Mouse (Mus musculus): Measurements from ENCODE around the gene Gnat2. TPM values are rescaled to one million over a fixed set of nuclear protein-coding genes. Genes with fewer than 3 reads are reported as not detected.

Gnat2 gene
- polyA plus RNA-seq, 1 experiment = 0.40 TPM

DNA sequence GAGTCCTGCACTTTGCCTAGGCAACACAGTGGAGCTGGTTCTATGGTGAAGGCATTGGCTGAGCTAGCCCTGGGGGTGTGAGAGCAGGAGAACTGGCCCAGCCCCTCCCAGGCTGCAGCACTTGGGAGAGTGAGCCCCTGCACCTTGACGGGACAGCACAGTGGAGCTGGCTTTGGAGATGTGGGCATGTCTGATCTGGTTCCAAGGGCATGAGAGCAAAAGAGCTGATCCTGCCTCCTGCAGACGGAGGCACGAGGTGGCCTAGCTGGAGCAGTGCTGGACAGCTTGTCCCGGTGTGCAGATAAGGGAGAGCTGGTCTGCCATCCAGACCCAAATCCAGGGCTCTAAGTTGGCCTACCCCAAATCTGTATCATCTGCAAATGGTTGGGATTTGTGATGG is 27.9 kb upstream of the Gnat2 start:
- no peaks in the 10 kb centered on the region; the same call in 1 of the 2 replicates for H3K4me1 ChIP-seq (ENCODE audit: control insufficient read depth, insufficient read depth, low read length)
- H3K27ac ChIP-seq (ENCODE audit: control insufficient read depth, insufficient read depth, low read depth, low read length) = 0 out of 2 replicates have a peak overlapping the region, but pooled peaks have one; percentile 0
- H3K36me3 ChIP-seq (ENCODE audit: control insufficient read depth, insufficient read depth, low read length) = no peaks in the 10 kb centered on the region
- no peaks in the 10 kb centered on the region for H3K27me3 ChIP-seq (ENCODE audit: control insufficient read depth, insufficient read depth, low read length)
- no peak overlapping the region for H3K4me3 ChIP-seq (ENCODE audit: control insufficient read depth, low read depth, low read length)
- TF ChIP-seq POLR2A (IDR thresholded peaks at IDR 0.05; ENCODE audit: control insufficient read depth, low read depth, low read length) (no peak), CTCF (IDR thresholded peaks at IDR 0.05; ENCODE audit: control insufficient read depth, insufficient read depth, insufficient replicate concordance, low read depth, low read length) (no peak)

DNA sequence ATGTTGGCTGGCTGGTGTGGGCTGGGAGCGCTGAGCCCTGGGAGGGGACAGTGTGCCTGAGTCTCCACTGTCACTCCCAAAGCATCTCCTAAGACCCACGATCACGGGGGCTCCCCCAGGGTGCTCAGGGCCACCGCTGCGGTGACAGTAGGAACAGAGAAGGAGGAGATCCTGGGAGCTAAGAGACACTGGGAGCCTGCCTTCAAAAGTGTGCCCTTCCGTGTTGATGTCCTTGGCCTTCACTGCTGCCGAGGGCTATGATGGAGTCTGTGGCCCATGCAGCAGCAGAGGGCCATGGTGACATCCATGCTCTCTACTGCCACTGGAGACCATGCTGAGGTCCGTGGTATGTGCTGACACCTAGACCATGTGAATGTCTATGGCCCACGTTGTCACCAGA is 27.0 kb upstream of the Gnat2 start:
- Histone ChIP-seq H3K27me3 (ENCODE audit: control insufficient read depth, insufficient read depth, low read length) (no peaks in the 10 kb centered on the region), H3K36me3 (ENCODE audit: control insufficient read depth, insufficient read depth, low read length) (no peaks in the 10 kb centered on the region), H3K27ac (ENCODE audit: control insufficient read depth, insufficient read depth, low read depth, low read length) (no peak overlapping the region), H3K4me3 (ENCODE audit: control insufficient read depth, low read depth, low read length) (no peak overlapping the region), H3K4me1 (ENCODE audit: control insufficient read depth, insufficient read depth, low read length) (no peaks in the 10 kb centered on the region; the same call in 1 of the 2 replicates)
- TF ChIP-seq CTCF (IDR thresholded peaks at IDR 0.05; ENCODE audit: control insufficient read depth, insufficient read depth, insufficient replicate concordance, low read depth, low read length) (no peak), POLR2A (IDR thresholded peaks at IDR 0.05; ENCODE audit: control insufficient read depth, low read depth, low read length) (no peak)

DNA sequence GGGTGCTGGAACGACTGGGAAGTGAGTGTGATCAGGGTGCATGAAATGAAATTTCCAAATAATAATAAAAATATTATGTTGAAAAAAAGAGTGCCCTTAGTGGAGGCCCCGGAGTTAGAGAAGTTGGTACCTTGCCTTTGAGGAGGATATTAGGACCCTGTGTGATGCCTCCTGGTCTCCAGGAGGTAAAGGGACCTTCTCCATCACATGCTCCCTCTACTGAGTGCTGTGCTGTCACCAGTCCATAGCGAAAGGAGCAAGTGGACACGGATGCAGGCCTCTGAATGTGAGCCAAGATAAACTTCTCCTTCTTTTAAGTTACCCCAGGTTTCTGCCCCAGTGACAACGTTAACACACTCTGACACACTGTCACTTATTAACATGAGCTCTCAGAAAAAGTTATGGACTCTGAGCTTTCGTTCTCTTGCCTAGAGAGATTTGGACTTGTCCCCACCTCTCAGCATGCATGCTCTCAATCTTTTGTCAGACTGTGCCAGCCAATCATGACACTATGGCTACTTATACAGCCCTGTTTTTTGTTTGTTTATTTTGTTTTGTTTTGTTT is 25.1 kb upstream of the Gnat2 start:
- no peaks in the 10 kb centered on the region for H3K27me3 ChIP-seq (ENCODE audit: control insufficient read depth, insufficient read depth, low read length)
- H3K4me3 ChIP-seq (ENCODE audit: control insufficient read depth, low read depth, low read length) = no peak overlapping the region
- no peak overlapping the region for H3K27ac ChIP-seq (ENCODE audit: control insufficient read depth, insufficient read depth, low read depth, low read length)
- no peak for TF ChIP-seq CTCF (IDR thresholded peaks at IDR 0.05; ENCODE audit: control insufficient read depth, insufficient read depth, insufficient replicate concordance, low read depth, low read length)
- no peak for TF ChIP-seq POLR2A (IDR thresholded peaks at IDR 0.05; ENCODE audit: control insufficient read depth, low read depth, low read length)
- no peaks in the 10 kb centered on the region for H3K36me3 ChIP-seq (ENCODE audit: control insufficient read depth, insufficient read depth, low read length)
- H3K4me1 ChIP-seq (ENCODE audit: control insufficient read depth, insufficient read depth, low read length) = no peaks in the 10 kb centered on the region; the same call in 1 of the 2 replicates

DNA sequence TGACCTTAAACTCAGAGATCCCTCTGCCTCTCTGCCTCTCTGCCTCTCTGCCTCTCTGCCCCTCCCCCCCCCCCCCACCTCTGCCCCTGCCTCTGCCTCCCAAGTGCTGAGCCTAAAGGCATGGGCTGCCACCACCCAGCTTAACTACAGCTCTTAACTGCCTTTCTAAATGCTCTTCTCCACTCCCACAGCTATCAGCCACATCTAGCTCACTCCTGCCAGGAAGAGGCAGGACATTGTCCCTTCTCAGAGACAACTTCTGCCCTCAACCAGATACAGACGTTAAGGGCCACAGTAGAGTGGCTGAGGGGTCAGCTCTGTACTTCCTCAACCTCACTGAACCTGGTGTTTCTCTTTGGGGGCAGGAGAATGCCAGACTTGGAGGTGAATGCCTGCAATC is 23.8 kb upstream of the Gnat2 start:
- H3K27me3 ChIP-seq (ENCODE audit: control insufficient read depth, insufficient read depth, low read length) = no peaks in the 10 kb centered on the region
- H3K4me3 ChIP-seq (ENCODE audit: control insufficient read depth, low read depth, low read length) = no peak overlapping the region
- no peak overlapping the region for H3K27ac ChIP-seq (ENCODE audit: control insufficient read depth, insufficient read depth, low read depth, low read length)
- H3K4me1 ChIP-seq (ENCODE audit: control insufficient read depth, insufficient read depth, low read length) = no peaks in the 10 kb centered on the region; the same call in 1 of the 2 replicates
- H3K36me3 ChIP-seq (ENCODE audit: control insufficient read depth, insufficient read depth, low read length) = no peaks in the 10 kb centered on the region
- TF ChIP-seq CTCF (IDR thresholded peaks at IDR 0.05; ENCODE audit: control insufficient read depth, insufficient read depth, insufficient replicate concordance, low read depth, low read length) (no peak), POLR2A (IDR thresholded peaks at IDR 0.05; ENCODE audit: control insufficient read depth, low read depth, low read length) (no peak)

DNA sequence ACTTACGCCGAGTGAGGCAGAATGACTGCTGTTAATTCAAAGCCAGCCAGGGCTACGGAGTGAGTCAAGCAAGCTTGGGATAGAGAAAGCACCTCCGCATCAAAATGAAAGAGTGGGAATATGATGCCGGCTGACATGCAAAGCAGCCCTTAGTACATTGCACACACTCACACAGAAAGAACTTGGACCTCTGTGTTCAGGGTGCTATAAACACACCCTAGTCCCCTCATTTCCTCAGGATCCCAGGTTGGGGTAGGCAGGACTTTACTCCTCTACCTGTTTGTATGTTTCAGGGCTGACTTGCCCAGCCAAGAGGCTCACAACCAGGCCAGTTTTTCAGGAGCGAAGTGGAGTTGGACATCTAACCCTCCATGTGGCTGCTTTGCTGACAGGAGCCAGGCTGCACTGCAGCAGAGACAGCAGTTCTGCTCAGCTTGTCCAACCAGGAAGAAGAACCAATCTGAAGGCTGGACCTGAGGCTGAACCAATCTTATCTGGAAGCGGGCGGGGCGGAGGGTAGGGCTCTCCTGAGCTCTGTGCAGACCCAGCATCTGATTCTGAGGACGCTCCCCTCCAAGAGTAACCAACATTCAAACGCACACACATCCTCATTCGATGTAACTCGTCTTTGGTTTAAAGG is 23.2 kb upstream of the Gnat2 start:
- TF ChIP-seq POLR2A (IDR thresholded peaks at IDR 0.05; ENCODE audit: control insufficient read depth, low read depth, low read length) (peak; percentile 34), CTCF (IDR thresholded peaks at IDR 0.05; ENCODE audit: control insufficient read depth, insufficient read depth, insufficient replicate concordance, low read depth, low read length) (no peak)
- H3K27me3 ChIP-seq (ENCODE audit: control insufficient read depth, insufficient read depth, low read length) = no peaks in the 10 kb centered on the region
- no peak overlapping the region for H3K4me3 ChIP-seq (ENCODE audit: control insufficient read depth, low read depth, low read length)
- no peaks in the 10 kb centered on the region; the same call in 1 of the 2 replicates for H3K4me1 ChIP-seq (ENCODE audit: control insufficient read depth, insufficient read depth, low read length)
- H3K36me3 ChIP-seq (ENCODE audit: control insufficient read depth, insufficient read depth, low read length) = no peaks in the 10 kb centered on the region
- H3K27ac ChIP-seq (ENCODE audit: control insufficient read depth, insufficient read depth, low read depth, low read length) = no peak overlapping the region; the same call in 1 of the 2 replicates

DNA sequence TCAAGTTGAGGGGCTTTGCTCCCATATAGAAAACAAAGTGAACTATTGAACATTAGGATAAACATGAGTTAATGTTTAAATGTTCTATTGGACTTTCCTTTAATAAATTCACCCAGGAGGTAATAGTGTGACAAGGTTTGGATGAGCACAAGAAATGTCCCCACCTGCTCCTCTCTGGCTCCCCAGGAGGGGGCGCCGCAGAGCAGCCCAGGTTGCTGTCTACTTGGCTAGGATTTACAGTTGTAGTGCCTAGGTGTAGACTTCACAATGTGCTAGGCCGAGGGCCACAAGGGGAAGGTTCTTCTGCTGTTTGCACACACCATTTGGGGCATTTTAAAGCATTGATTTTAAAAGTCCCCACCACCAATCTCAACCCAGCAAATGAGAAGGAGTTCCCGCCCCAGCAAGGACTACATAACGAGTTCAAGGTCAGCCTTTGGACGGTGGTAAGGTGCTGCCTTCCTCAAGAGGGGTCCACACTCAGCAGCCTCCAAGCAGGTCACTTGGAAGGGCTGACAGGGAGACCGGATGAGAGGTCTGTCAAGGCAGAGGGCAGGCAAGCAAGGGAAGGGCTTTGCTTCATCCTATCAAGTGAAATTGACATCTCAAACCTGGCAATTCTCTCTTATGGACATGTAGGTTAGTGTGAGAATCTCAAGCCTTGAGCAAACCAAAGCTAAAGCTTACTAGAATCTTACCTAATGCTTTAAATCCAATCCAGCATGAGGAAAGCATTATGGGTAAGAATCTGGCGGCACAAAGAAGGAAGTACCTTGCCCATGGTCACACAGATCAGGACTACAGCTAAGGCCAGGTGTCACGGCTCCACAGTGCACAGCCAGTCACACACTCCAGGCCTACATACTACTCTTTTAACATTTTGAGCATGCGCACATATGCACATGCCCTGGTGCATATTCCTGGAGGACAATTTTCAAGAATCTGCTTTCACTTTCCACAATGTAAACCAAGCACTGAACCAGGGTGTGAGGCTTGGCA is 22.0 kb upstream of the Gnat2 start:
- no peaks in the 10 kb centered on the region for H3K27me3 ChIP-seq (ENCODE audit: control insufficient read depth, insufficient read depth, low read length)
- H3K36me3 ChIP-seq (ENCODE audit: control insufficient read depth, insufficient read depth, low read length) = no peaks in the 10 kb centered on the region
- TF ChIP-seq POLR2A (IDR thresholded peaks at IDR 0.05; ENCODE audit: control insufficient read depth, low read depth, low read length) = no peak
- peak; percentile 83 for TF ChIP-seq CTCF (IDR thresholded peaks at IDR 0.05; ENCODE audit: control insufficient read depth, insufficient read depth, insufficient replicate concordance, low read depth, low read length)
- no peaks in the 10 kb centered on the region; the same call in 1 of the 2 replicates for H3K4me1 ChIP-seq (ENCODE audit: control insufficient read depth, insufficient read depth, low read length)
- no peak overlapping the region for H3K4me3 ChIP-seq (ENCODE audit: control insufficient read depth, low read depth, low read length)
- H3K27ac ChIP-seq (ENCODE audit: control insufficient read depth, insufficient read depth, low read depth, low read length) = no peak overlapping the region
